8 mouse cellular contexts compared by ENCODE assay signal in the genomic region with DNA sequence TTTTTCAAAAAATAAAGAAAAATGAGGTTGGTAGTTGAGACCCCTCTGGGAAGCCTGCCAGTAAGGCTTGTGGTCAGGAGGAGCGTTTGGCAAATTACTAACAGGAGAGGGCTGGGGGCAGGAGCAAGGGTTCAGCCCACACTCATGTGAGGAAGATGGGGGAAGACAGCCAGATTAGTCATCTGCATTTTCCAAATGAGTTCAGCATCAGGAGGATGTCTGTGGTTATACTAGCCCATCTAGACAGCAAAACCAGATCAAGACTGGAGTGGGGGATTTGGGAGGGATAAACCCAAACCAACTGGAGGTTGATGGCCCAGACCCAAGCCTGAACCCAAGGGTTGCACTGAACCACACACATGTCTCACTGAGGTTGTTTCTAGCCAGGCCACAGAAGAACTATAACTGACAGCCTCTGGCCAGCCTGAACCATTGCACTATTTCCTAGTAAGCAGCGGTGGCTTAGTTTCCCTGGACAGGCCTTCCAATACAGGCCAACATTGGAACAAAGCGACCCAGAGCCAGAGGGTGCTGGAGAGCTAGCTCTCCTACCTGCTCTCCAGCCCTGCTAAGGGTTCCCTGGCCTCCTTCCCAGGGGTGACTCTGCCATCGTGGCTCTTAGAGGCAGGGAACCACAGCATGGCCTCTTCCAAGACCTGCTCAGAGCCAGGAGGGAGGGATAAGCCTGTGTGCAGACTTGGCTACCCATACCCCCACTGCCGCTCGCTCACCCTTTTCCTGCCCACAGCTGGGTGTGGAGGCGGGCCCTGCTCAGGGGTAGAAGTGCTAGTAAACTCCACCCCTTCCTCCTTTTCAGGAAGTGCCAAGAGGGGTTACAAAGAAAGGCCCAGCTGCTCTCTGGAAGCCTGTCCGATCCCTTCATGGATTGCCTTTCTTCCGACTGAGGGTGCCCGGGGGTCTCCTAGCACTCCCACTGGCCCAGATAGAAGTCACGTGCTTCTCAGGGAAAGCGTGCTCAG. TPM values are rescaled to one million over a fixed set of nuclear protein-coding genes. Genes with fewer than 3 reads are reported as not detected.
A peak's percentile ranks its signal among the peaks of the same experiment; 100 is the strongest.
DNase-seq lines count a peak whose midpoint lies in the region; ATAC-seq and TF ChIP-seq lines count a peak whose summit lies in the region.

No protein-coding gene starts in this region.

- peaks cover 6% of the 10 kb centered on the region for H3K27me3 ChIP-seq in neural tube, embryonic 11.5 days (ENCODE audit: control insufficient read depth, insufficient read depth, low read length)
- H3K27me3 ChIP-seq in heart, embryonic 16.5 days (ENCODE audit: control insufficient read depth, insufficient read depth, low read length) = no peaks in the 10 kb centered on the region
- H3K27me3 ChIP-seq in limb, embryonic 12.5 days = no peaks in the 10 kb centered on the region
- no peaks in the 10 kb centered on the region for H3K27me3 ChIP-seq in myocyte (ENCODE audit: control insufficient read depth, insufficient read depth, insufficient read length)
- peaks cover 6% of the 10 kb centered on the region for H3K27me3 ChIP-seq in forebrain, embryonic 14.5 days (replicated peaks; ENCODE audit: control insufficient read depth, insufficient read depth, low read length)

- H3K9me3 ChIP-seq in neural tube, embryonic 11.5 days (ENCODE audit: control insufficient read depth, low read length) = no peaks in the 10 kb centered on the region
- H3K9me3 ChIP-seq in heart, embryonic 16.5 days (replicated peaks; ENCODE audit: control insufficient read depth, low read length) = no peaks in the 10 kb centered on the region
- H3K9me3 ChIP-seq in limb, embryonic 12.5 days = no peaks in the 10 kb centered on the region
- H3K9me3 ChIP-seq in forebrain, embryonic 14.5 days (replicated peaks; ENCODE audit: control insufficient read depth, low read length) = no peaks in the 10 kb centered on the region

- H3K79me2 ChIP-seq in myocyte (ENCODE audit: control insufficient read depth, insufficient read depth) = no peaks in the 10 kb centered on the region

- no peak for TF ChIP-seq POLR2A in cortical plate, adult 2 months (IDR thresholded peaks at IDR 0.05; ENCODE audit: extremely low read depth, insufficient read depth, low read length)
- TF ChIP-seq POLR2A in myocyte (IDR thresholded peaks at IDR 0.05; ENCODE audit: insufficient read length, low read depth) = peak; percentile 75

- no peak for DNase-seq in neural tube, embryonic 11.5 days (ENCODE audit: low spot score)
- no peak for DNase-seq in neural tube, embryonic 10.5 days (ENCODE audit: extremely low spot score, low spot score)
- no peak for DNase-seq in embryo, embryonic 9.5 days (ENCODE audit: extremely low spot score)
- no peak for DNase-seq in forebrain, embryonic 14.5 days (ENCODE audit: low spot score)

- H3ac ChIP-seq in myocyte (ENCODE audit: control insufficient read depth, insufficient read length) = no peak overlapping the region

- no peaks in the 10 kb centered on the region for H3K4me1 ChIP-seq in neural tube, embryonic 11.5 days (ENCODE audit: control insufficient read depth, insufficient read depth, low read length)
- H3K4me1 ChIP-seq in cortical plate, adult 2 months (ENCODE audit: control insufficient read depth, insufficient read depth, low read length) = peaks cover 11% of the 10 kb centered on the region
- H3K4me1 ChIP-seq in heart, embryonic 16.5 days (ENCODE audit: control insufficient read depth, insufficient read depth, low read length) = peaks cover 4% of the 10 kb centered on the region
- H3K4me1 ChIP-seq in limb, embryonic 12.5 days (replicated peaks) = peaks cover 27% of the 10 kb centered on the region
- no peaks in the 10 kb centered on the region for H3K4me1 ChIP-seq in forebrain, embryonic 14.5 days (ENCODE audit: control insufficient read depth, insufficient read depth, low read length)

- no peak overlapping the region for H3K4me3 ChIP-seq in neural tube, embryonic 11.5 days (ENCODE audit: low read depth, low read length)
- H3K4me3 ChIP-seq in cortical plate, adult 2 months (ENCODE audit: insufficient read depth, low read length) = no peak overlapping the region
- peak overlapping the region; percentile 20; the same call in 1 of the 2 replicates for H3K4me3 ChIP-seq in heart, embryonic 16.5 days (ENCODE audit: low read length)
- no peak overlapping the region for H3K4me3 ChIP-seq in limb, embryonic 12.5 days (replicated peaks)
- no peak overlapping the region for H3K4me3 ChIP-seq in myocyte
- H3K4me3 ChIP-seq in forebrain, embryonic 14.5 days (ENCODE audit: low read depth, low read length) = no peak overlapping the region

- H3K27ac ChIP-seq in neural tube, embryonic 11.5 days (ENCODE audit: low read depth, low read length) = no peak overlapping the region
- peak overlapping the region; percentile 74; the same call in 1 of the 2 replicates for H3K27ac ChIP-seq in cortical plate, adult 2 months (ENCODE audit: insufficient read depth, low read length)
- H3K27ac ChIP-seq in heart, embryonic 16.5 days (ENCODE audit: low read length) = peak overlapping the region; percentile 79
- peak overlapping the region; percentile 58; the same call in 1 of the 2 replicates for H3K27ac ChIP-seq in limb, embryonic 12.5 days
- no peak overlapping the region for H3K27ac ChIP-seq in forebrain, embryonic 14.5 days (ENCODE audit: low read depth, low read length)

- peak overlapping the region; percentile 18; the same call in 1 of the 2 replicates for H3K9ac ChIP-seq in neural tube, embryonic 11.5 days (ENCODE audit: low read length)
- H3K9ac ChIP-seq in heart, embryonic 16.5 days (ENCODE audit: low read length) = peak overlapping the region; percentile 52; the same call in 1 of the 2 replicates
- no peak overlapping the region for H3K9ac ChIP-seq in limb, embryonic 12.5 days (replicated peaks)
- H3K9ac ChIP-seq in forebrain, embryonic 14.5 days (ENCODE audit: low read length) = no peak overlapping the region

- ATAC-seq in neural tube, embryonic 11.5 days (ENCODE audit: insufficient read depth, low FRiP score, low TSS enrichment) = no peak
- ATAC-seq in heart, embryonic 16.5 days (replicated peaks; ENCODE audit: extremely low read depth, insufficient read depth, low FRiP score) = peak; percentile 54
- no peak for ATAC-seq in limb, embryonic 12.5 days (ENCODE audit: insufficient number of reproducible peaks, insufficient read depth, low FRiP score, low TSS enrichment, low read depth)
- ATAC-seq in forebrain, embryonic 14.5 days = no peak

- no peak for TF ChIP-seq CTCF in cortical plate, adult 2 months (IDR thresholded peaks at IDR 0.05; ENCODE audit: extremely low read depth, insufficient read depth, low read length)

- no peaks in the 10 kb centered on the region for H3K36me3 ChIP-seq in neural tube, embryonic 11.5 days (ENCODE audit: control insufficient read depth, insufficient read depth, low read length)
- no peaks in the 10 kb centered on the region for H3K36me3 ChIP-seq in heart, embryonic 16.5 days (ENCODE audit: control insufficient read depth, insufficient read depth)
- no peaks in the 10 kb centered on the region for H3K36me3 ChIP-seq in limb, embryonic 12.5 days
- H3K36me3 ChIP-seq in myocyte (ENCODE audit: control insufficient read depth, insufficient read depth) = no peaks in the 10 kb centered on the region
- H3K36me3 ChIP-seq in forebrain, embryonic 14.5 days (ENCODE audit: control insufficient read depth, insufficient read depth, low read length) = no peaks in the 10 kb centered on the region

- 59% methylated on average over 12 of the region's 12 CpGs for WGBS in neural tube, embryonic 11.5 days
- 51% methylated on average over 12 of the region's 12 CpGs for WGBS in heart, embryonic 16.5 days
- 72% methylated on average over 12 of the region's 12 CpGs for WGBS in limb, embryonic 12.5 days
- WGBS in forebrain, embryonic 14.5 days = 74% methylated on average over 12 of the region's 12 CpGs

- H3K4me2 ChIP-seq in neural tube, embryonic 11.5 days (ENCODE audit: low read depth) = no peak overlapping the region
- H3K4me2 ChIP-seq in heart, embryonic 16.5 days (ENCODE audit: low read depth, low read length) = peak overlapping the region; percentile 37
- H3K4me2 ChIP-seq in limb, embryonic 12.5 days = no peak overlapping the region; the same call in 1 of the 2 replicates
- peak overlapping the region; percentile 81 for H3K4me2 ChIP-seq in myocyte (ENCODE audit: low read depth)
- H3K4me2 ChIP-seq in forebrain, embryonic 14.5 days (ENCODE audit: low read length) = no peak overlapping the region

RNA-seq across cellular contexts. Expression of gene Piezo1, which starts 5.2 kb away (rescaled TPM):
- 5.5 and 7.5 TPM in 2 replicates for polyA plus RNA-seq in neural tube, embryonic 11.5 days (2014; fragmentation: Nextera tagmentation; extraction: Ambion mirVana)
- 7.6 and 7.7 TPM in 2 replicates for polyA plus RNA-seq in cortical plate, adult 2 months (2012; rRNA removed)
- 13.5 and 15.3 TPM in 2 replicates for polyA plus RNA-seq in heart, embryonic 16.5 days (2015; fragmentation: Nextera tagmentation; extraction: Ambion mirVana)
- polyA plus RNA-seq in limb, embryonic 12.5 days (2016; fragmentation: Nextera tagmentation; extraction: Ambion mirVana) = 11.9 and 13.9 TPM in 2 replicates
- polyA plus RNA-seq in myocyte (2012; fragmentation: generic; extraction: Trizol) = 156 TPM
- polyA plus RNA-seq in forebrain, embryonic 14.5 days (2014; fragmentation: Nextera tagmentation; extraction: Ambion mirVana) = 1.2 and 1.6 TPM in 2 replicates

RNA-seq across cellular contexts. Expression of gene Cdt1, which starts 11.5 kb away (rescaled TPM):
- 34.3 and 37.1 TPM in 2 replicates for polyA plus RNA-seq in neural tube, embryonic 11.5 days (2014; fragmentation: Nextera tagmentation; extraction: Ambion mirVana)
- 2.8 and 3.2 TPM in 2 replicates for polyA plus RNA-seq in cortical plate, adult 2 months (2012; rRNA removed)
- polyA plus RNA-seq in heart, embryonic 16.5 days (2015; fragmentation: Nextera tagmentation; extraction: Ambion mirVana) = 27.9 and 29.0 TPM in 2 replicates
- polyA plus RNA-seq in limb, embryonic 12.5 days (2016; fragmentation: Nextera tagmentation; extraction: Ambion mirVana) = 52.3 and 52.7 TPM in 2 replicates
- polyA plus RNA-seq in myocyte (2012; fragmentation: generic; extraction: Trizol) = 19.7 TPM
- polyA plus RNA-seq in forebrain, embryonic 14.5 days (2014; fragmentation: Nextera tagmentation; extraction: Ambion mirVana) = 12.8 and 13.4 TPM in 2 replicates

RNA-seq across cellular contexts. Expression of gene Aprt, which starts 20.4 kb away (rescaled TPM):
- 219 and 243 TPM in 2 replicates for polyA plus RNA-seq in neural tube, embryonic 11.5 days (2014; fragmentation: Nextera tagmentation; extraction: Ambion mirVana)
- 60.1 and 61.0 TPM in 2 replicates for polyA plus RNA-seq in cortical plate, adult 2 months (2012; rRNA removed)
- polyA plus RNA-seq in heart, embryonic 16.5 days (2015; fragmentation: Nextera tagmentation; extraction: Ambion mirVana) = 159 and 204 TPM in 2 replicates
- polyA plus RNA-seq in limb, embryonic 12.5 days (2016; fragmentation: Nextera tagmentation; extraction: Ambion mirVana) = 299 and 305 TPM in 2 replicates
- 261 TPM for polyA plus RNA-seq in myocyte (2012; fragmentation: generic; extraction: Trizol)
- 200 and 247 TPM in 2 replicates for polyA plus RNA-seq in forebrain, embryonic 14.5 days (2014; fragmentation: Nextera tagmentation; extraction: Ambion mirVana)

RNA-seq across cellular contexts. Expression of gene Galns, which starts 54.9 kb away (rescaled TPM):
- polyA plus RNA-seq in neural tube, embryonic 11.5 days (2014; fragmentation: Nextera tagmentation; extraction: Ambion mirVana) = 5.4 and 6.6 TPM in 2 replicates
- polyA plus RNA-seq in cortical plate, adult 2 months (2012; rRNA removed) = 7.2 and 8.8 TPM in 2 replicates
- polyA plus RNA-seq in heart, embryonic 16.5 days (2015; fragmentation: Nextera tagmentation; extraction: Ambion mirVana) = 10.0 and 10.4 TPM in 2 replicates
- 5.9 and 8.4 TPM in 2 replicates for polyA plus RNA-seq in limb, embryonic 12.5 days (2016; fragmentation: Nextera tagmentation; extraction: Ambion mirVana)
- 17.6 TPM for polyA plus RNA-seq in myocyte (2012; fragmentation: generic; extraction: Trizol)
- 3.5 and 4.3 TPM in 2 replicates for polyA plus RNA-seq in forebrain, embryonic 14.5 days (2014; fragmentation: Nextera tagmentation; extraction: Ambion mirVana)

RNA-seq across cellular contexts. Expression of gene Trappc2l, which starts 55.1 kb away (rescaled TPM):
- polyA plus RNA-seq in neural tube, embryonic 11.5 days (2014; fragmentation: Nextera tagmentation; extraction: Ambion mirVana) = 55.6 and 59.7 TPM in 2 replicates
- polyA plus RNA-seq in cortical plate, adult 2 months (2012; rRNA removed) = 133 and 157 TPM in 2 replicates
- 58.2 and 60.1 TPM in 2 replicates for polyA plus RNA-seq in heart, embryonic 16.5 days (2015; fragmentation: Nextera tagmentation; extraction: Ambion mirVana)
- 39.0 and 48.0 TPM in 2 replicates for polyA plus RNA-seq in limb, embryonic 12.5 days (2016; fragmentation: Nextera tagmentation; extraction: Ambion mirVana)
- polyA plus RNA-seq in myocyte (2012; fragmentation: generic; extraction: Trizol) = 95.7 TPM
- 111 and 150 TPM in 2 replicates for polyA plus RNA-seq in forebrain, embryonic 14.5 days (2014; fragmentation: Nextera tagmentation; extraction: Ambion mirVana)

Comparison
In these comparisons a context has a peak if more than half of its experiments do, and no peak if none do; other contexts are left out.
1. H3K27ac ChIP-seq: peak in cortical plate, adult 2 months (single experiment), heart, embryonic 16.5 days (single experiment) and limb, embryonic 12.5 days (single experiment); none in neural tube, embryonic 11.5 days (single experiment) and forebrain, embryonic 14.5 days (single experiment).
2. H3K4me2 ChIP-seq: peak in heart, embryonic 16.5 days (single experiment) and myocyte (single experiment); none in neural tube, embryonic 11.5 days (single experiment), limb, embryonic 12.5 days (single experiment) and forebrain, embryonic 14.5 days (single experiment).
3. H3K9ac ChIP-seq: peak in neural tube, embryonic 11.5 days (single experiment) and heart, embryonic 16.5 days (single experiment); none in limb, embryonic 12.5 days (single experiment) and forebrain, embryonic 14.5 days (single experiment).